23 mouse cellular contexts compared by ENCODE assay signal in the genomic region with DNA sequence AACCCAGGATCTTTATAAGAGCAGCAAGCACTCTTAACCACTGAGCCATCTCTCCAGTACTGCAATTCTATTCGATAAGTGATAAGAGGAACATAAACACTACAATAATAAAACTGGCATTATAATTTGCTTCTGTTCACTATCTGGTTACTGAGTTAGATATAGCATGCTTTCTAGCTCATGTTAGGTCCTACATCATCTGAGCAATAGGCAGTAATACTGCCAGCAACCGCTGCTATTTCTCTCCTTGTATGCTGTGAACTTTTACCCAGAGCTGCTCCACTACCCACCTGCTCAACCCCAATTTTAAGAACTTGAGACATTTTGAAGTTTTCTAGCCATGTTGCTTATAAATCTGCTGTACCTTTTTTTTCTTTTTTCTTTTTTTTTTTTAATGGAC.
"Had no signal": no experiment of that assay in that cellular context is flagged by ENCODE, and none has a peak within 500 bp of the region (broad histone marks: within the 10 kb centered on the region; RNA-seq: fewer than 3 reads in every experiment).

No protein-coding gene starts in this region.

- H3K27ac ChIP-seq: limb, embryonic 10.5 days; limb, embryonic 12.5 days; limb, embryonic 13.5 days; limb, embryonic 15.5 days; liver, embryonic 12.5 days; liver, embryonic 13.5 days; liver, embryonic 14.5 days; liver, embryonic 15.5 days; lung, embryonic 15.5 days; macrophage; midbrain, embryonic 10.5 days; midbrain, embryonic 12.5 days; midbrain, embryonic 13.5 days; midbrain, embryonic 15.5 days; neural tube, embryonic 12.5 days; neural tube, embryonic 13.5 days had no signal

- H3K4me3 ChIP-seq: limb, embryonic 10.5 days; limb, embryonic 12.5 days; limb, embryonic 13.5 days; limb, embryonic 15.5 days; liver, embryonic 12.5 days; liver, embryonic 13.5 days; liver, embryonic 15.5 days; lung, embryonic 15.5 days; megakaryocyte, embryonic 14.5 days; midbrain, embryonic 10.5 days; midbrain, embryonic 12.5 days; midbrain, embryonic 13.5 days; midbrain, embryonic 15.5 days; myocyte; neural tube, embryonic 12.5 days; neural tube, embryonic 13.5 days had no signal

- H3K9ac ChIP-seq: limb, embryonic 12.5 days; limb, embryonic 13.5 days; limb, embryonic 15.5 days; liver, embryonic 12.5 days; liver, embryonic 13.5 days; liver, embryonic 14.5 days; liver, embryonic 15.5 days; liver, postnatal 0 days; lung, embryonic 14.5 days; lung, embryonic 15.5 days; midbrain, embryonic 12.5 days; midbrain, embryonic 13.5 days; midbrain, embryonic 15.5 days; neural tube, embryonic 12.5 days; neural tube, embryonic 13.5 days had no signal

- H3K27me3 ChIP-seq: limb, embryonic 12.5 days; limb, embryonic 13.5 days; limb, embryonic 15.5 days; liver, embryonic 12.5 days; liver, embryonic 13.5 days; liver, embryonic 15.5 days; lung, embryonic 15.5 days; megakaryocyte, embryonic 14.5 days; midbrain, embryonic 12.5 days; midbrain, embryonic 13.5 days; midbrain, embryonic 15.5 days; neural tube, embryonic 12.5 days; neural tube, embryonic 13.5 days had no signal

- H3K4me1 ChIP-seq: limb, embryonic 12.5 days; limb, embryonic 13.5 days; liver, embryonic 12.5 days; liver, embryonic 13.5 days; liver, embryonic 15.5 days; lung, embryonic 15.5 days; megakaryocyte, embryonic 14.5 days; midbrain, embryonic 10.5 days; midbrain, embryonic 12.5 days; midbrain, embryonic 13.5 days; midbrain, embryonic 15.5 days; neural tube, embryonic 12.5 days; neural tube, embryonic 13.5 days had no signal

- H3K36me3 ChIP-seq: limb, embryonic 10.5 days; limb, embryonic 12.5 days; limb, embryonic 13.5 days; limb, embryonic 15.5 days; liver, embryonic 12.5 days; liver, embryonic 13.5 days; liver, embryonic 15.5 days; lung, embryonic 15.5 days; midbrain, embryonic 10.5 days; midbrain, embryonic 12.5 days; midbrain, embryonic 13.5 days; midbrain, embryonic 15.5 days; neural tube, embryonic 12.5 days; neural tube, embryonic 13.5 days had no signal

- H3K9me3 ChIP-seq: limb, embryonic 10.5 days; limb, embryonic 12.5 days; limb, embryonic 13.5 days; limb, embryonic 15.5 days; liver, embryonic 12.5 days; liver, embryonic 13.5 days; liver, embryonic 15.5 days; lung, embryonic 15.5 days; megakaryocyte, embryonic 14.5 days; midbrain, embryonic 10.5 days; midbrain, embryonic 12.5 days; midbrain, embryonic 13.5 days; midbrain, embryonic 15.5 days; neural tube, embryonic 12.5 days; neural tube, embryonic 13.5 days had no signal

- H3K4me2 ChIP-seq: limb, embryonic 12.5 days; limb, embryonic 13.5 days; limb, embryonic 15.5 days; liver, embryonic 12.5 days; midbrain, embryonic 11.5 days; midbrain, embryonic 12.5 days; midbrain, embryonic 13.5 days; midbrain, embryonic 15.5 days; neural tube, embryonic 12.5 days; neural tube, embryonic 13.5 days had no signal

- ATAC-seq: lung, postnatal 0 days; midbrain, embryonic 15.5 days; midbrain, embryonic 16.5 days had no signal
